Mouse (Mus musculus) limb, embryonic 15.5 days (tissue): ENCODE data around the gene Dhx40. TPM values are rescaled to one million over a fixed set of nuclear protein-coding genes. Genes with fewer than 3 reads are reported as not detected.
"Not testable (repeated sequence)": the region's sequence is repeated elsewhere in the genome, so short reads cannot be mapped to it uniquely, and the experiment has no call there.

Source experiments
- ATAC-seq: fragments of 200-750 bp; cut with Nextera tagmentation; 2 replicates; pipeline ENCODE4 v1.8.0; 2017; ENCODE audit warnings: low read depth, moderate TSS enrichment; ENCODE audit not compliant: insufficient number of reproducible peaks, low FRiP score, low TSS enrichment
- H3K27ac ChIP-seq: fragments of 300-500 bp; sonication (generic); 2 replicates; pipeline ENCODE4 v1.5.1; 2015; ENCODE audit warnings: moderate library complexity, mild to moderate bottlenecking, inconsistent platforms
- H3K27me3 ChIP-seq: fragments of 300-500 bp; sonication (generic); 2 replicates; pipeline ENCODE4 v1.6.1; 2015; ENCODE audit warnings: inconsistent platforms
- H3K36me3 ChIP-seq: fragments of 300-500 bp; sonication (generic); 2 replicates; pipeline ENCODE4 v1.6.1; 2015; ENCODE audit warnings: inconsistent platforms
- H3K4me1 ChIP-seq: fragments of 300-500 bp; sonication (generic); 2 replicates; pipeline ENCODE4 v1.6.1; 2015; ENCODE audit warnings: inconsistent platforms
- H3K4me2 ChIP-seq: fragments of 300-500 bp; sonication (generic); 2 replicates; pipeline ENCODE4 v1.6.1; 2015; ENCODE audit warnings: mild to moderate bottlenecking, inconsistent platforms
- H3K4me3 ChIP-seq: fragments of 300-500 bp; sonication (generic); 2 replicates; pipeline ENCODE4 v1.5.1; 2015; ENCODE audit warnings: mild to moderate bottlenecking, inconsistent platforms
- H3K9ac ChIP-seq: fragments of 300-500 bp; sonication (generic); 2 replicates; pipeline ENCODE4 v1.6.1; 2015; ENCODE audit warnings: inconsistent platforms
- H3K9me3 ChIP-seq: fragments of 300-500 bp; sonication (generic); 2 replicates; pipeline ENCODE4 v1.6.1; 2016; ENCODE audit warnings: inconsistent platforms
- WGBS: fragments of 180-500 bp; shearing (Covaris S2); methylation state at CpG from one replicate; pipeline ENCODE4 v1.1.7; 2015; 5-methylcytosine and 5-hydroxymethylcytosine counted together
- polyA plus RNA-seq: library from polyadenylated mRNA; unstranded; fragments of >200 nt; fragmentation: Nextera tagmentation; extraction: Ambion mirVana; gene quantifications from 2 replicates; pipeline ENCODE4 v1.2.1, GENCODE M21; 2015

The Dhx40 gene
- polyA plus RNA-seq, 1 experiment from 2014 or later = 21.4 TPM

DNA sequence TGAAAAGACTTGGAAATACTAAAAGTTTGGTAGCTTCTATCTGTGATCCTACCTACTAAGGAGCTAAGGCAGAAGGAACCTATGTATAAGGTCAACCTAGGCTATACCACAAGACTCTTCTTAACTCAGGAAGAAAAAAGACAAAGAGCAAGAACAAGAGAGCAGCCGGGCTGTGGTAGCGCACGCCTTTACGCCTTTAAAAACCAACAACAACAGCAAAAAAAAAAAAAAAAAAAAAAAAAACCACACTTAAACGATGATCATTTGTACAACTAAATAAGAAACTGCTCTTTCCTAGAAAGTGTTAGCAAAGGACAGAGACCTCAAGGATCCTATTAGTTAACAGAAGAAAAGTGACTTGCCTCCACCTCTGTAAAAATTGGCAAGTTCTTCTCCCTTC lies 66.0 kb downstream of the Dhx40 start:
- Histone ChIP-seq H3K36me3 (no peaks in the 10 kb centered on the region), H3K4me3 (no peak overlapping the region), H3K9me3 (no peaks in the 10 kb centered on the region), H3K27me3 (no peaks in the 10 kb centered on the region), H3K4me2 (no peak overlapping the region), H3K4me1 (peaks cover 11% of the 10 kb centered on the region; the same call in 1 of the 2 replicates), H3K9ac (no peak overlapping the region), H3K27ac (no peak overlapping the region)
- no peak for ATAC-seq
- WGBS = 92% methylated on average over 5 of the region's 5 CpGs

DNA sequence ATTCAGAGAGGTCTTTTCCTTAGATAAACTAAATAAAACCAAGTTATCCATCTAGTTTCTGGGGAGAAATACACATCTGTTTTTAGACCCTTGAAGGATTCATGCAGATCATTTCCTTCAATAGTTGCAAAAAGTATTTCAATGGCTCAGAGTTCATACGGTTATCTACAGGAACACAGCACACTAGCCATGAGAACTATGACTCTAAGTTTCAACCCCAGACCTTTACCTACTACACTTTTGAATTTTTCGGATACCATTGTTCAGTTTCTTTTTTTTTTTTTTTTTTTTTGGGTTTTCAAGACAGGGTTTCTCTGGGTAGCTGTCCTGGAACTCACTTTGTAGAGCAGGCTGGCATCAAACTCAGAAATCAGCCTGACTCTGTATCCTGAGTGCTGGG lies 68.1 kb downstream of the Dhx40 start:
- Histone ChIP-seq H3K27me3 (no peaks in the 10 kb centered on the region), H3K9me3 (no peaks in the 10 kb centered on the region), H3K36me3 (peaks cover 7% of the 10 kb centered on the region), H3K9ac (no peak overlapping the region), H3K4me1 (no peaks in the 10 kb centered on the region), H3K4me3 (no peak overlapping the region), H3K27ac (no peak overlapping the region), H3K4me2 (no peak overlapping the region)
- ATAC-seq = no peak
- WGBS = 81% methylated on average over 2 of the region's 2 CpGs

- WGBS = 57% methylated on average over 1 of the region's 1 CpGs
- Histone ChIP-seq H3K4me3 (no peak overlapping the region), H3K9me3 (no peaks in the 10 kb centered on the region), H3K4me1 (no peaks in the 10 kb centered on the region), H3K36me3 (peaks cover 7% of the 10 kb centered on the region), H3K27ac (no peak overlapping the region), H3K4me2 (no peak overlapping the region), H3K9ac (no peak overlapping the region), H3K27me3 (no peaks in the 10 kb centered on the region)
- no peak for ATAC-seq
These were observed 68.6 kb downstream of the Dhx40 start for GRCm38 (mm10) chr11:86738956-86739355.

GRCm38 (mm10) chr11:86738308-86738707 lies 69.2 kb downstream of the Dhx40 start:
- not testable (repeated sequence) for H3K4me2 ChIP-seq, H3K4me3 ChIP-seq, ATAC-seq, H3K27ac ChIP-seq, H3K36me3 ChIP-seq, H3K9me3 ChIP-seq, H3K27me3 ChIP-seq, H3K4me1 ChIP-seq, H3K9ac ChIP-seq
- WGBS = 90% methylated on average over 1 of the region's 1 CpGs

DNA sequence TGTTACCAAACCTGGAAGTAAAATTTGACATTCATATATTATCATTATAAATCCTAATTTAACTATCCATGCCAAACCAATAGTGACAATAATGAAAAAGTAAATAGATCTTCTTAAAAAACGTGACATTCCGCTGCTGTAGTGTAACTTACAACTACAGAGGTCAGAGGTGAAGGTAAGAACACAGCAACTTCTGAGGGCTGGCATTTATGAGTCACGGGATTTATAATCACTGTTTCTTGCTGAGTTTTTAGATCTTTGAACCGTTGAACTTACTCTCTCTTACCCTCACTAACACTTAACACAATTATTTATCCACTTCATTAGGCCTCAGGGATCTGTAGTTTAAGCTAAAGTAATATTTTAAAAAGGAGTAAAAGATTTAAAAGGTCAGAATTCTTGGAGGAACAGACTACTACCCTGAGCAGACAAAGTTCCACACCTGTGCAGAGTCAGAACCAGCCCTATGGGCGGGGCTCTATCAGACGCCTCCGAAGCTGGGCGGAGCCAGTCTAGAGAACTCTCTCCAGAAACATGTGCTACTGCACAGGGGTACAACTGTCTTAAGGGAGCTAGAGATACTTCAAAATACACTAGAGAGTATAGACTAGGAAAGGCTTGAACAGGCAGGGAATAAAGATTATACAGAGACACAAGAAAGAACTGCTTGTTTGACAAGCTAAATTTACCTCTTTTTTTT lies 70.1 kb downstream of the Dhx40 start:
- WGBS = 62% methylated on average over 8 of the region's 8 CpGs
- no peaks in the 10 kb centered on the region for H3K9me3 ChIP-seq
- H3K4me1 ChIP-seq = no peaks in the 10 kb centered on the region
- no peak overlapping the region for H3K4me3 ChIP-seq
- no peak overlapping the region for H3K4me2 ChIP-seq
- ATAC-seq = no peak
- H3K27me3 ChIP-seq = no peaks in the 10 kb centered on the region
- peaks cover 10% of the 10 kb centered on the region for H3K36me3 ChIP-seq
- no peak overlapping the region for H3K27ac ChIP-seq
- no peak overlapping the region for H3K9ac ChIP-seq

- no peak overlapping the region for H3K9ac ChIP-seq
- H3K36me3 ChIP-seq = peaks cover 30% of the 10 kb centered on the region
- 86% methylated on average over 4 of the region's 4 CpGs for WGBS
These were observed 72.6 kb downstream of the Dhx40 start for GRCm38 (mm10) chr11:86734993-86735392.

GRCm38 (mm10) chr11:86734241-86734939 lies 73.2 kb downstream of the Dhx40 start:
- Histone ChIP-seq H3K27me3 (no peaks in the 10 kb centered on the region), H3K27ac (no peak overlapping the region), H3K9me3 (no peaks in the 10 kb centered on the region), H3K4me3 (no peak overlapping the region), H3K9ac (no peak overlapping the region), H3K36me3 (peaks cover 34% of the 10 kb centered on the region), H3K4me1 (no peaks in the 10 kb centered on the region), H3K4me2 (no peak overlapping the region)
- no peak for ATAC-seq
- 76% methylated on average over 10 of the region's 10 CpGs for WGBS

More at GRCm38 (mm10) chr11:86734993-86735392, 72.6 kb downstream of the Dhx40 start:
- no peak overlapping the region for H3K4me3 ChIP-seq
- no peaks in the 10 kb centered on the region for H3K27me3 ChIP-seq
- H3K27ac ChIP-seq = no peak overlapping the region
- H3K9me3 ChIP-seq = no peaks in the 10 kb centered on the region
- H3K4me2 ChIP-seq = no peak overlapping the region
- no peak for ATAC-seq
- no peaks in the 10 kb centered on the region for H3K4me1 ChIP-seq

DNA sequence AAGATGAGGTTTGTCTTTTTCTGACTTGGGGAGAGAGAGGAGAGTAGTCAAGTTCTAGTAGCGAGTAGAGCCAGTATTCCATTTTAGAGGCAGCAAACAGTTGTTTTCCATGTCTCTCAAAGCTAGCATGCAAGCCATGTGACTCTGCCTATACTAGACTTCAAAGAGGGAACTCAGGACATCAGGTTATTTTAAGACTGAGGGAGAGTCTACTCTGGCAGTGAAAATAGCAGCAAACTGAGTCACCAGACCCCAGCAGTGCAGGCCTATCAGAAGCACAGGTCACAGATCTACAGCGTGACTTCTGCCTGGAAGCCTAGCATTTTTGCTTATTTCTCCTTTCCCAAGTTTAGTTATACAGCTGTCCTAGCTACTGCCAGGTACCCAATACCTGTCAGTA lies 76.1 kb downstream of the Dhx40 start:
- H3K9me3 ChIP-seq = no peaks in the 10 kb centered on the region
- no peak for ATAC-seq
- H3K4me3 ChIP-seq = no peak overlapping the region
- no peaks in the 10 kb centered on the region for H3K4me1 ChIP-seq
- H3K27me3 ChIP-seq = no peaks in the 10 kb centered on the region
- 85% methylated on average over 2 of the region's 2 CpGs for WGBS
- no peak overlapping the region for H3K9ac ChIP-seq
- no peak overlapping the region for H3K4me2 ChIP-seq
- no peak overlapping the region for H3K27ac ChIP-seq
- H3K36me3 ChIP-seq = peaks cover 50% of the 10 kb centered on the region

- H3K27me3 ChIP-seq = no peaks in the 10 kb centered on the region
- H3K36me3 ChIP-seq = peaks cover 57% of the 10 kb centered on the region
- no peak overlapping the region for H3K4me3 ChIP-seq
- ATAC-seq = no peak
- H3K9ac ChIP-seq = no peak overlapping the region
- H3K4me2 ChIP-seq = no peak overlapping the region
- H3K27ac ChIP-seq = no peak overlapping the region
- H3K4me1 ChIP-seq = no peaks in the 10 kb centered on the region
- H3K9me3 ChIP-seq = no peaks in the 10 kb centered on the region
These were observed 81.9 kb downstream of the Dhx40 start for GRCm38 (mm10) chr11:86725607-86726006.

DNA sequence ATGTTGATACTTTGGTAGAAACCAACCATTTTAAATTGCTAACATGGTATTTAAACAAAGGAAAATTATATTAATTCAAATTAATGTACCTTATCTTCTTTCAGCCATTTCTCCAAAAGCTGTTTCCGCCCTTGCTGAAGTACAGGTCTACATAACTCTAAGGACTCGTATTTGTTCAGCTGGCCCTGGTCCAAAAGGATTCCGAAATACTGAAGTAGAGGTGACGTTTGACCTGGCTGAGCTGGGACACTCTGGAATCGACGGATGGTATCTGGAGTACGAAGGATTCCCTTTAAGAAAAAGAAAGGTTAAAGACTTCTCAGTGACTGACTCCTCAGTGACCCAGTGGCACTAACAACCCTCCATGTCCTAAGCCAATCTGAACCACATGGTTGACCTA lies 82.6 kb downstream of the Dhx40 start:
- Histone ChIP-seq H3K4me2 (no peak overlapping the region), H3K4me3 (no peak overlapping the region), H3K4me1 (no peaks in the 10 kb centered on the region), H3K9ac (no peak overlapping the region), H3K36me3 (peaks cover 60% of the 10 kb centered on the region), H3K9me3 (no peaks in the 10 kb centered on the region), H3K27me3 (no peaks in the 10 kb centered on the region), H3K27ac (no peak overlapping the region)
- ATAC-seq = no peak
- WGBS = 85% methylated on average over 7 of the region's 7 CpGs

- no peak overlapping the region for H3K27ac ChIP-seq
- no peaks in the 10 kb centered on the region for H3K4me1 ChIP-seq
- no peak overlapping the region for H3K4me3 ChIP-seq
- H3K4me2 ChIP-seq = no peak overlapping the region
- H3K36me3 ChIP-seq = peaks cover 62% of the 10 kb centered on the region
- no peaks in the 10 kb centered on the region for H3K9me3 ChIP-seq
- no peaks in the 10 kb centered on the region for H3K27me3 ChIP-seq
- ATAC-seq = no peak
- 84% methylated on average over 3 of the region's 3 CpGs for WGBS
- no peak overlapping the region for H3K9ac ChIP-seq
These were observed 83.5 kb downstream of the Dhx40 start for GRCm38 (mm10) chr11:86724004-86724403.

- H3K36me3 ChIP-seq = peaks cover 67% of the 10 kb centered on the region
- WGBS = 85% methylated on average over 8 of the region's 8 CpGs
- ATAC-seq = no peak
- H3K4me1 ChIP-seq = no peaks in the 10 kb centered on the region
- H3K4me3 ChIP-seq = no peak overlapping the region
- no peak overlapping the region for H3K4me2 ChIP-seq
- no peak overlapping the region for H3K27ac ChIP-seq
- H3K27me3 ChIP-seq = no peaks in the 10 kb centered on the region
- no peaks in the 10 kb centered on the region for H3K9me3 ChIP-seq
- no peak overlapping the region for H3K9ac ChIP-seq
These were observed 88.2 kb downstream of the Dhx40 start for GRCm38 (mm10) chr11:86719390-86719789.
